Mouse (Mus musculus) stomach, embryonic 16.5 days (tissue): ENCODE measurements at regions not wholly inside any gene's neighbourhood (a gene's known extent, or its start where the extent isn't known, plus 50 kb on each side); places are given as distances from the start of the nearest gene placed in this dataset.
"Not testable (repeated sequence)": the region's sequence is repeated elsewhere in the genome, so short reads cannot be mapped to it uniquely, and the experiment has no call there.

Experiments
- ATAC-seq: fragments of 200-750 bp; cut with Nextera tagmentation; 2 replicates; pipeline ENCODE4 v1.8.0; 2017; ENCODE audit warnings: moderate number of reproducible peaks, moderate TSS enrichment; ENCODE audit not compliant: insufficient read depth, low FRiP score
- H3K27ac ChIP-seq: fragments of 300-500 bp; sonication (generic); 2 replicates; pipeline ENCODE4 v1.5.1; 2014; ENCODE audit warnings: low read length
- H3K27me3 ChIP-seq: fragments of 300-500 bp; sonication (generic); 2 replicates; pipeline ENCODE4 v1.6.1; 2014; ENCODE audit warnings: low read length, control low read depth, mixed read lengths; ENCODE audit not compliant: control insufficient read depth, insufficient read depth
- H3K36me3 ChIP-seq: fragments of 300-500 bp; sonication (generic); 2 replicates; pipeline ENCODE4 v1.6.1; 2014; ENCODE audit warnings: low read length; ENCODE audit not compliant: control insufficient read depth, insufficient read depth
- H3K4me1 ChIP-seq: fragments of 300-500 bp; sonication (generic); 2 replicates; pipeline ENCODE4 v1.6.1; 2014; ENCODE audit warnings: low read length, control low read depth, mixed read lengths; ENCODE audit not compliant: control insufficient read depth, insufficient read depth
- H3K4me2 ChIP-seq: fragments of 300-500 bp; sonication (generic); 2 replicates; pipeline ENCODE4 v1.6.1; 2014; ENCODE audit warnings: low read depth, low read length, mixed read lengths
- H3K4me3 ChIP-seq: fragments of 300-500 bp; sonication (generic); replicated peaks from 2 replicates; pipeline ENCODE4 v1.5.1; 2014; ENCODE audit warnings: mild to moderate bottlenecking, low read length
- H3K9ac ChIP-seq: fragments of 300-500 bp; sonication (generic); 2 replicates; pipeline ENCODE4 v1.6.1; 2014; ENCODE audit warnings: low read length
- H3K9me3 ChIP-seq: fragments of 300-500 bp; sonication (generic); replicated peaks from 2 replicates; pipeline ENCODE4 v1.6.1; 2016; ENCODE audit warnings: low read length, control low read depth; ENCODE audit not compliant: control insufficient read depth
- WGBS: fragments of 180-500 bp; shearing (Covaris S2); extraction: QIAGEN DNeasy Blood & Tissue Kit; methylation state at CpG from one replicate; pipeline ENCODE4 v1.1.7; 2014; 5-methylcytosine and 5-hydroxymethylcytosine counted together

DNA sequence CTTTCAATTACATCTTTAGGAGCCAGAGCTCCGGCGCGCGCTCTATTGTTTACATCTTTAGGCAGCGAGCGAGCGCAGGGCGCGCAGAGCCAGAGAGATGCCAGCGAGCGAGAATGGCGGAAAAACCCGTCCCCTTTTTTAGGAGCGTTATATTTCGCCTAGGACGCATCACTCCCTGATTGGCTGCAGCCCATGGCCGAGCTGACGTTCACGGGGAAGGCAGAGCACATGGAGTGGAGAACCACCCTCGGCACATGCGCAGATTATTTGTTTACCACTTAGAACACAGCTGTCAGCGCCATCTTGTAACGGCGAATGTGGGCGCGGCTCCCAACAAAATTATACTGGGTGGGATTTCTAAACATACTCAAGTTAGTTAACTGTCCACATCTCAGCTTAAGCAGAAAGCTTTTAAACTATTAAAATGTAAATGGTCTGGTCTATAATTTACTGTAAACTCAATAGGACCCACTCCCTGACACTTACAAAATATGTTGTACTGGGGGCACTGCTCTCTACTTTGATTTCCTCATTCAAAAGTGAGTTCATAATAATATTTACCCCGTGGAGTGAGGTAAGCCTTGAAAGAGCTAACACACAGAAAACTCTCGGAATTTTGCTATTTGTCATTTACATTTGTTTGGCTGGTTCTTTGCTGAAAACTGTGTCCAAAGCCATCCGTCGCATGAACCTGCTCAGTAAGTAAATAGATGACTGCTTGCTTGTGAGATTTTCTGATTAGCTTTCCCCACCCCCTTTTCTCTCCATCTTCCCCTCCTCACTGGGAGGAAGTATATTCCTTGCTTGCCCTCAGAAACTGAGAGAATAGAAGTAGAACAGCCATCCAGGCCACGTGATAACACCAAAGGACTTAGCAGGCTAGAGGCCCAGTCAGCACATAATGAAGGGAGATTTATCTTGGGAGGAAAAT lies 60.8 kb upstream of the Fam78b start:
- not testable (repeated sequence) for ATAC-seq, H3K9ac ChIP-seq, H3K27me3 ChIP-seq, H3K36me3 ChIP-seq, H3K27ac ChIP-seq, H3K4me1 ChIP-seq, H3K9me3 ChIP-seq
- H3K4me2 ChIP-seq, result 0 out of 2 replicates have a peak overlapping the region, but pooled peaks have one; percentile 24
- H3K4me3 ChIP-seq, result peak overlapping the region; percentile 22
- WGBS, result 55% methylated on average over 31 of the region's 31 CpGs

DNA sequence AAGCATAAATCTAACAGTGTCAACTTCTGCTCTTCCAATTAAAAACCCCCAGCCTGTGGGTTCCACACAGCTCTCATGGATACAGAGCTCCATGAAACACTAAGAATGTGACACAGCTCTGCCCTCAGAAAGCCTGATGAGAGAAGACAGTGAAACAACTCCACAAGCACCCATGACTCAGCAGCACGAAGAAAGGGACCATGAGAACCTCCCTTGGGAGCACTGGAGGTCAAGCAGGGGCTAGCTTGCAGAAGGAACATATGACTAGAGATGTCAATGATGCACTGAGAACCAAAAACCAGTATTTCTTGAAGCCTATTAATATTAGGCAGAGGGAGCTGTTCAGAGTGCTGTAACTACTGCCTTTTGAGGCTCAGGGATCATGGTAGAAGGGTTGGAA lies 59.0 kb upstream of the Fam78b start:
- H3K4me1 ChIP-seq, result no peaks in the 10 kb centered on the region
- no peak for ATAC-seq
- no peaks in the 10 kb centered on the region for H3K9me3 ChIP-seq

GRCm38 (mm10) chr1:166944540-166944939 lies 56.7 kb upstream of the Fam78b start:
- Histone ChIP-seq H3K4me1 (no peaks in the 10 kb centered on the region), H3K4me3 (no peak overlapping the region), H3K27ac (no peak overlapping the region), H3K36me3 (no peaks in the 10 kb centered on the region), H3K4me2 (no peak overlapping the region), H3K27me3 (no peaks in the 10 kb centered on the region), H3K9me3 (no peaks in the 10 kb centered on the region), H3K9ac (no peak overlapping the region)
- 67% methylated on average over 7 of the region's 7 CpGs for WGBS
- ATAC-seq, result no peak

More for the DNA sequence above, 59.0 kb upstream of the Fam78b start:
- no peak overlapping the region for H3K27ac ChIP-seq
- H3K27me3 ChIP-seq, result no peaks in the 10 kb centered on the region
- H3K4me3 ChIP-seq, result no peak overlapping the region
- H3K4me2 ChIP-seq, result no peak overlapping the region
- 72% methylated on average over 1 of the region's 1 CpGs for WGBS
- H3K36me3 ChIP-seq, result no peaks in the 10 kb centered on the region
- H3K9ac ChIP-seq, result no peak overlapping the region

- Histone ChIP-seq H3K9me3 (no peaks in the 10 kb centered on the region), H3K4me3 (no peak overlapping the region), H3K36me3 (no peaks in the 10 kb centered on the region), H3K27me3 (no peaks in the 10 kb centered on the region), H3K27ac (no peak overlapping the region), H3K4me1 (no peaks in the 10 kb centered on the region), H3K4me2 (no peak overlapping the region), H3K9ac (no peak overlapping the region)
- 38% methylated on average over 15 of the region's 15 CpGs for WGBS
- ATAC-seq, result no peak
These were observed 53.1 kb upstream of the Fam78b start for GRCm38 (mm10) chr1:166947844-166948702.
